Mouse (Mus musculus) stomach, postnatal 0 days (tissue): ENCODE data around the gene Pik3r2. TPM values are rescaled to one million over a fixed set of nuclear protein-coding genes. Genes with fewer than 3 reads are reported as not detected.

ENCODE experiments used
- ATAC-seq: fragments of 200-750 bp; cut with Nextera tagmentation; 2 replicates; pipeline ENCODE4 v1.8.0; 2017; ENCODE audit not compliant: low FRiP score, low TSS enrichment
- DNase-seq: peaks from one replicate; pipeline ENCODE4 v3.0.0-alpha.2; 2016; ENCODE audit warnings: low spot score
- H3K27ac ChIP-seq: fragments of 300-500 bp; sonication (generic); replicated peaks from 2 replicates; pipeline ENCODE4 v1.5.1; 2014; ENCODE audit warnings: mild to moderate bottlenecking, control low read depth
- H3K27me3 ChIP-seq: fragments of 300-500 bp; sonication (generic); 2 replicates; pipeline ENCODE4 v1.6.1; 2014; ENCODE audit warnings: low read length; ENCODE audit not compliant: control insufficient read depth, insufficient read depth
- H3K36me3 ChIP-seq: fragments of 300-500 bp; sonication (generic); 2 replicates; pipeline ENCODE4 v1.6.1; 2014; ENCODE audit warnings: low read length, mixed read lengths; ENCODE audit not compliant: control insufficient read depth, insufficient read depth
- H3K4me1 ChIP-seq: fragments of 300-500 bp; sonication (generic); replicated peaks from 2 replicates; pipeline ENCODE4 v1.6.1; 2014; ENCODE audit warnings: antibody characterized with exemption; ENCODE audit not compliant: control insufficient read depth, insufficient read depth
- H3K4me2 ChIP-seq: fragments of 300-500 bp; sonication (generic); replicated peaks from 2 replicates; pipeline ENCODE4 v1.6.1; 2014; ENCODE audit warnings: low read depth, mild to moderate bottlenecking, control low read depth, moderate library complexity
- H3K4me3 ChIP-seq: fragments of 300-500 bp; sonication (generic); 2 replicates; pipeline ENCODE4 v1.5.1; 2014; ENCODE audit warnings: low read depth, low read length, control low read depth
- H3K9ac ChIP-seq: fragments of 300-500 bp; sonication (generic); 2 replicates; pipeline ENCODE4 v1.6.1; 2014; ENCODE audit warnings: mild to moderate bottlenecking, low read length, control low read depth, mixed read lengths
- H3K9me3 ChIP-seq: fragments of 300-500 bp; sonication (generic); 2 replicates; pipeline ENCODE4 v1.6.1; 2016; ENCODE audit warnings: low read length; ENCODE audit not compliant: control insufficient read depth
- CTCF ChIP-seq: IDR thresholded peaks from 2 replicates; pipeline ENCODE4 v1.5.1; 2016; ENCODE audit warnings: antibody characterized with exemption, low read depth, mild to moderate bottlenecking, moderate library complexity
- EP300 ChIP-seq: optimal IDR thresholded peaks from 2 replicates; pipeline ENCODE3; 2016; ENCODE audit warnings: antibody characterized with exemption
- WGBS: fragments of 180-500 bp; shearing (Covaris S2); extraction: QIAGEN DNeasy Blood & Tissue Kit; methylation state at CpG from one replicate; pipeline ENCODE4 v1.1.7; 2014; 5-methylcytosine and 5-hydroxymethylcytosine counted together
- polyA plus RNA-seq: library from polyadenylated mRNA; unstranded; fragments of >200 nt; fragmentation: Nextera tagmentation; extraction: Ambion mirVana; gene quantifications from 2 replicates; pipeline ENCODE4 v1.2.1, GENCODE M21; 2015

The Pik3r2 gene
- polyA plus RNA-seq, 1 experiment from 2014 or later, result 36.8 TPM

GRCm38 (mm10) chr8:70792700-70793099 is 16.2 kb upstream of the Pik3r2 start:
- 0% methylated on average over 20 of the region's 20 CpGs for WGBS
- ATAC-seq, result peak; percentile 74
- peak overlapping the region; percentile 71; the same call in 1 of the 2 replicates for H3K9ac ChIP-seq
- H3K9me3 ChIP-seq, result no peaks in the 10 kb centered on the region
- TF ChIP-seq CTCF (no peak), EP300 (no peak)
- peak overlapping the region; percentile 75 for H3K27ac ChIP-seq
- peaks cover 3% of the 10 kb centered on the region for H3K36me3 ChIP-seq
- peak; percentile 96 for DNase-seq
- peaks cover 8% of the 10 kb centered on the region; the same call in 1 of the 2 replicates for H3K4me1 ChIP-seq
- H3K4me2 ChIP-seq, result peak overlapping the region; percentile 60
- H3K27me3 ChIP-seq, result no peaks in the 10 kb centered on the region
- peak overlapping the region; percentile 50 for H3K4me3 ChIP-seq

GRCm38 (mm10) chr8:70791975-70792691 is 15.6 kb upstream of the Pik3r2 start:
- Histone ChIP-seq H3K4me1 (peaks cover 8% of the 10 kb centered on the region; the same call in 1 of the 2 replicates), H3K4me3 (peak overlapping the region; percentile 50), H3K27ac (peak overlapping the region; percentile 75), H3K36me3 (peaks cover 3% of the 10 kb centered on the region), H3K9ac (peak overlapping the region; percentile 71), H3K27me3 (no peaks in the 10 kb centered on the region), H3K9me3 (no peaks in the 10 kb centered on the region), H3K4me2 (peak overlapping the region; percentile 60)
- no peak for TF ChIP-seq CTCF
- no peak for TF ChIP-seq EP300
- DNase-seq (peak; percentile 98), ATAC-seq (peak; percentile 75)
- 3% methylated on average over 57 of the region's 58 CpGs for WGBS

- H3K4me2 ChIP-seq, result peak overlapping the region; percentile 60
- H3K27me3 ChIP-seq, result no peaks in the 10 kb centered on the region
- no peaks in the 10 kb centered on the region for H3K9me3 ChIP-seq
- 43% methylated on average over 7 of the region's 7 CpGs for WGBS
- TF ChIP-seq EP300, result no peak
- no peak for TF ChIP-seq CTCF
- DNase-seq (peak; percentile 71), ATAC-seq (no peak; the same call in 1 of the 2 replicates)
- peak overlapping the region; percentile 71 for H3K9ac ChIP-seq
- H3K36me3 ChIP-seq, result peaks cover 3% of the 10 kb centered on the region
- no peak overlapping the region; the same call in 1 of the 2 replicates for H3K27ac ChIP-seq
- peaks cover 8% of the 10 kb centered on the region; the same call in 1 of the 2 replicates for H3K4me1 ChIP-seq
- peak overlapping the region; percentile 50 for H3K4me3 ChIP-seq
Observed at GRCm38 (mm10) chr8:70791294-70791701, 14.8 kb upstream of the Pik3r2 start.

GRCm38 (mm10) chr8:70790846-70791245 is 14.3 kb upstream of the Pik3r2 start:
- Histone ChIP-seq H3K27me3 (no peaks in the 10 kb centered on the region), H3K9me3 (no peaks in the 10 kb centered on the region), H3K4me1 (peaks cover 8% of the 10 kb centered on the region; the same call in 1 of the 2 replicates), H3K9ac (peak overlapping the region; percentile 71), H3K4me2 (peak overlapping the region; percentile 60), H3K4me3 (peak overlapping the region; percentile 4; the same call in 1 of the 2 replicates), H3K27ac (no peak overlapping the region; the same call in 1 of the 2 replicates), H3K36me3 (peaks cover 5% of the 10 kb centered on the region)
- DNase-seq, result no peak
- WGBS, result 48% methylated on average over 8 of the region's 8 CpGs
- ATAC-seq, result no peak
- TF ChIP-seq EP300 (no peak), CTCF (no peak)

GRCm38 (mm10) chr8:70789046-70789445 is 12.5 kb upstream of the Pik3r2 start:
- Histone ChIP-seq H3K4me1 (peaks cover 8% of the 10 kb centered on the region; the same call in 1 of the 2 replicates), H3K27me3 (no peaks in the 10 kb centered on the region), H3K4me2 (no peak overlapping the region), H3K4me3 (no peak overlapping the region), H3K36me3 (peaks cover 8% of the 10 kb centered on the region), H3K9me3 (no peaks in the 10 kb centered on the region), H3K27ac (no peak overlapping the region), H3K9ac (no peak overlapping the region)
- 90% methylated on average over 10 of the region's 10 CpGs for WGBS
- no peak for TF ChIP-seq CTCF
- TF ChIP-seq EP300, result no peak
- DNase-seq, result no peak
- no peak for ATAC-seq
